Mouse (Mus musculus): ENCODE data around the gene Olfr1178.

Olfr1178 gene

GRCm38 (mm10) chr2:88386762-88387161, at the start of gene Olfr1178:
Gene Olfr1178 (plus strand): TSS chr2:88387062.
- DNase-seq (ENCODE audit: low spot score) = no peak

GRCm38 (mm10) chr2:88346392-88346791, 40.5 kb upstream of the Olfr1178 start, which contains the start of gene Olfr1177-ps:
Gene Olfr1177-ps (minus strand): TSS chr2:88346492.
- DNase-seq (ENCODE audit: low spot score) = no peak

- DNase-seq (ENCODE audit: low spot score) = no peak
Observed at GRCm38 (mm10) chr2:88356304-88356703, 30.6 kb upstream of the Olfr1178 start.

GRCm38 (mm10) chr2:88406353-88406752, 19.5 kb downstream of the Olfr1178 start, which contains the start of gene Olfr1179:
Gene Olfr1179 (minus strand): TSS chr2:88406453.
- no peak for DNase-seq (ENCODE audit: low spot score)

GRCm38 (mm10) chr2:88419051-88419450, 32.2 kb downstream of the Olfr1178 start, which contains the start of gene Olfr1180:
Gene Olfr1180 (minus strand): TSS chr2:88419151.
- DNase-seq (ENCODE audit: low spot score) = no peak

GRCm38 (mm10) chr2:88426071-88426470, 39.2 kb downstream of the Olfr1178 start, which contains the start of gene Olfr1181:
Gene Olfr1181 (minus strand): TSS chr2:88426171.
- no peak for DNase-seq (ENCODE audit: low spot score)

- no peak for DNase-seq (ENCODE audit: low spot score)
Observed at GRCm38 (mm10) chr2:88449031-88449430, 62.2 kb downstream of the Olfr1178 start, which contains the start of gene Gm13757. Gene Gm13757 (minus strand): TSS chr2:88449131.

All from testis, postnatal 14 days (tissue).